Mouse (Mus musculus) intestine, embryonic 16.5 days (tissue): ENCODE results near the gene Nek9. TPM values are rescaled to one million over a fixed set of nuclear protein-coding genes. Genes with fewer than 3 reads are reported as not detected.
A peak's percentile ranks its signal among the peaks of the same experiment; 100 is the strongest.

Source experiments
- ATAC-seq: fragments of 200-750 bp; cut with Nextera tagmentation; 2 replicates; pipeline ENCODE4 v1.8.0; 2017; ENCODE audit warnings: moderate TSS enrichment, moderate library complexity
- H3K27ac ChIP-seq: fragments of 300-500 bp; sonication (generic); 2 replicates; pipeline ENCODE4 v1.5.1; 2014; ENCODE audit warnings: mild to moderate bottlenecking, low read length
- H3K27me3 ChIP-seq: fragments of 300-500 bp; sonication (generic); replicated peaks from 2 replicates; pipeline ENCODE4 v1.6.1; 2014; ENCODE audit warnings: low read length, control low read depth, mixed read lengths; ENCODE audit not compliant: control insufficient read depth, insufficient read depth
- H3K36me3 ChIP-seq: fragments of 300-500 bp; sonication (generic); 2 replicates; pipeline ENCODE4 v1.6.1; 2014; ENCODE audit warnings: low read length, control low read depth; ENCODE audit not compliant: control insufficient read depth, insufficient read depth
- H3K4me1 ChIP-seq: fragments of 300-500 bp; sonication (generic); 2 replicates; pipeline ENCODE4 v1.6.1; 2014; ENCODE audit warnings: low read length, control low read depth, mixed read lengths; ENCODE audit not compliant: control insufficient read depth, insufficient read depth
- H3K4me2 ChIP-seq: fragments of 300-500 bp; sonication (generic); 2 replicates; pipeline ENCODE4 v1.6.1; 2014; ENCODE audit warnings: low read depth, low read length, control low read depth
- H3K4me3 ChIP-seq: fragments of 300-500 bp; sonication (generic); 2 replicates; pipeline ENCODE4 v1.5.1; 2014; ENCODE audit warnings: mild to moderate bottlenecking, low read length
- H3K9ac ChIP-seq: fragments of 300-500 bp; sonication (generic); 2 replicates; pipeline ENCODE4 v1.6.1; 2014; ENCODE audit warnings: low read depth, low read length
- H3K9me3 ChIP-seq: fragments of 300-500 bp; sonication (generic); 2 replicates; pipeline ENCODE4 v1.6.1; 2016; ENCODE audit warnings: low read length, control low read depth; ENCODE audit not compliant: control insufficient read depth
- WGBS: fragments of 180-500 bp; shearing (Covaris S2); extraction: QIAGEN DNeasy Blood & Tissue Kit; methylation state at CpG from one replicate; pipeline ENCODE4 v1.1.7; 2014; 5-methylcytosine and 5-hydroxymethylcytosine counted together
- polyA plus RNA-seq: library from polyadenylated mRNA; unstranded; fragments of >200 nt; fragmentation: Nextera tagmentation; extraction: Ambion mirVana; gene quantifications from 2 replicates; pipeline ENCODE4 v1.2.1, GENCODE M21; 2015

Gene Nek9
- polyA plus RNA-seq, 1 experiment from 2014 or later, result 13.2 TPM

GRCm38 (mm10) chr12:85373591-85374560 is 34.7 kb upstream of the Nek9 start:
- peak overlapping the region; percentile 61 for H3K4me2 ChIP-seq
- no peaks in the 10 kb centered on the region for H3K36me3 ChIP-seq
- H3K4me1 ChIP-seq, result peaks cover 16% of the 10 kb centered on the region
- peak overlapping the region; percentile 91 for H3K9ac ChIP-seq
- ATAC-seq, result peak; percentile 91
- 2% methylated on average over 51 of the region's 53 CpGs for WGBS
- H3K9me3 ChIP-seq, result no peaks in the 10 kb centered on the region
- no peaks in the 10 kb centered on the region for H3K27me3 ChIP-seq
- H3K27ac ChIP-seq, result peak overlapping the region; percentile 83
- peak overlapping the region; percentile 74 for H3K4me3 ChIP-seq

DNA sequence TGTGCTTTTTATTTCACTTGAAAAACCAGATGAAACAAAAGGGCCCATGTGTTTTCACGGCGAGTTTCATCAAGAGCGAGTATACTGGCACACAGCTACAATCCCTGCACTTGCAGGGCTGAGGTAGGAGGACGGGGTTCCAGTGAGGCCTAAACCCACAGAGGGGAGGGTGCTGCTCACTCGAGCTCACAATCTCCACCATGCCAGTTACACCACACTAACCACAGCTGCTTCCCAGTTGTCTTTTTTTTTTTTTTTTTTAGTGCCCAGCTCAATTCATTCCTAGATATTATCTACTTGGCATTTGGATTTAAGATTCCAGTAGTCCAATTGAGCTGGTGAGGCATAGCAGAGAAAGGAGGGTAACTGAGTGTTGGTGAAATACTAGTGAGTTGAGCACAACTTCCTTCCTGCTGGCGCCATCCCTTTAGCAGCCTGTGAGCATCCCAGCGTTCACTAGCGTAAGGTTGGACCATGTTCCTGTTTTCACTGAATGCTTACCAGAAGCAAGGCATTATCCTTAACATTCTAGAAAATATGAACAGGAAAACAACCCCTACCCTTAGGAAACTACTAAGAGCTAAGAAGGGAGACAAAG is 33.0 kb upstream of the Nek9 start:
- ATAC-seq, result no peak
- H3K9ac ChIP-seq, result no peak overlapping the region
- no peak overlapping the region; the same call in 1 of the 2 replicates for H3K4me2 ChIP-seq
- H3K9me3 ChIP-seq, result no peaks in the 10 kb centered on the region
- H3K36me3 ChIP-seq, result no peaks in the 10 kb centered on the region
- peaks cover 21% of the 10 kb centered on the region for H3K4me1 ChIP-seq
- no peaks in the 10 kb centered on the region for H3K27me3 ChIP-seq
- H3K4me3 ChIP-seq, result no peak overlapping the region
- no peak overlapping the region; the same call in 1 of the 2 replicates for H3K27ac ChIP-seq
- 68% methylated on average over 8 of the region's 8 CpGs for WGBS

- 73% methylated on average over 6 of the region's 6 CpGs for WGBS
- no peaks in the 10 kb centered on the region for H3K9me3 ChIP-seq
- H3K4me3 ChIP-seq, result no peak overlapping the region
- H3K4me1 ChIP-seq, result peaks cover 21% of the 10 kb centered on the region
- no peaks in the 10 kb centered on the region for H3K36me3 ChIP-seq
- no peak for ATAC-seq
- no peaks in the 10 kb centered on the region for H3K27me3 ChIP-seq
- no peak overlapping the region for H3K27ac ChIP-seq
- H3K4me2 ChIP-seq, result no peak overlapping the region
- no peak overlapping the region for H3K9ac ChIP-seq
These were observed 29.4 kb upstream of the Nek9 start for GRCm38 (mm10) chr12:85368441-85369063.

GRCm38 (mm10) chr12:85366271-85366670 is 27.1 kb upstream of the Nek9 start:
- Histone ChIP-seq H3K4me1 (peaks cover 22% of the 10 kb centered on the region), H3K36me3 (no peaks in the 10 kb centered on the region), H3K4me2 (no peak overlapping the region), H3K9me3 (no peaks in the 10 kb centered on the region), H3K9ac (no peak overlapping the region), H3K27ac (no peak overlapping the region; the same call in 1 of the 2 replicates), H3K4me3 (no peak overlapping the region), H3K27me3 (no peaks in the 10 kb centered on the region)
- 0 out of 2 replicates have a peak, but pooled peaks have one; percentile 36 for ATAC-seq
- 69% methylated on average over 3 of the region's 3 CpGs for WGBS

DNA sequence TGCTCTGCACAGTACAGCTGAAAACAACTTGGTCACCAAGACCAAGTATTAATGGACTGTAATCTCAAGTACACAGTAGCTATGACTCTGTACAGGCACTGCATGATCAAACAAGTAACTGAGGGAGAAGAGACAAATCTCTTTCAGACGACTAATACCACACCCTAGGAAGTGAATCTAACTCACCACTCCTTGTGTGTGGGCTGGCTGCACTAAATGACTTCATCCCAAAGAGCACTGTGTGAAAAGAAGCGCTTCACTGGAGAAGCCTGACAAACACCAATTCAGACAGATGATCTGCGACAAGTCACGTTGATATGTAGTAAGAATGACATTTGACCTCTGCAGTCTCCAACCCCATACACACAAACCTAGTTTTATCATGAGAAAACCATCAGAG is 23.3 kb upstream of the Nek9 start:
- Histone ChIP-seq H3K4me1 (peaks cover 14% of the 10 kb centered on the region), H3K27ac (peak overlapping the region; percentile 63; the same call in 1 of the 2 replicates), H3K9ac (no peak overlapping the region), H3K9me3 (no peaks in the 10 kb centered on the region), H3K27me3 (no peaks in the 10 kb centered on the region), H3K4me2 (no peak overlapping the region), H3K4me3 (no peak overlapping the region), H3K36me3 (no peaks in the 10 kb centered on the region)
- ATAC-seq, result no peak
- 63% methylated on average over 4 of the region's 4 CpGs for WGBS

- H3K9me3 ChIP-seq, result no peaks in the 10 kb centered on the region
- H3K4me3 ChIP-seq, result no peak overlapping the region
- H3K9ac ChIP-seq, result no peak overlapping the region
- peak overlapping the region; percentile 63 for H3K27ac ChIP-seq
- H3K4me2 ChIP-seq, result no peak overlapping the region
- peaks cover 11% of the 10 kb centered on the region for H3K4me1 ChIP-seq
- H3K27me3 ChIP-seq, result no peaks in the 10 kb centered on the region
- H3K36me3 ChIP-seq, result no peaks in the 10 kb centered on the region
- ATAC-seq, result peak; percentile 75
These were observed 22.4 kb upstream of the Nek9 start for GRCm38 (mm10) chr12:85361580-85361979.

DNA sequence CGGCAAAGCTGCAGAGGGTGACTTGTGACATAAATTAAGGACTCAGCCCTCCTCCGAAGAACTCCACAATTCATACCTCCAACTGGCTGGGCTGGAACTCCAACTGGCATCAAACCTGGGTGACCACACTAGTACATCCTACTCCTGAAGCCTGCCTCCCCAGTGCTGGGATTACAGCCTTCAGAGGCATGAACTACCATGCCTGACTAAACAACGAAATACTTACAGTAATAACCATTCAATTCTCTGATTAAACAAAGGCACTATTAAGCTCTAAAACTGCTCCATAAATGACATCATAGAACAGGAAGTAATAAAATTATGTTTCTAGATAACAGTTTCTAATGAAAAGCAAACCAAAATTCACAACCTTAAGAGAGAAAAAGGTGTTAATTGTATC is 22.0 kb upstream of the Nek9 start:
- H3K4me2 ChIP-seq, result no peak overlapping the region
- 69% methylated on average over 3 of the region's 3 CpGs for WGBS
- H3K27ac ChIP-seq, result no peak overlapping the region
- peak; percentile 68 for ATAC-seq
- no peaks in the 10 kb centered on the region for H3K9me3 ChIP-seq
- peaks cover 11% of the 10 kb centered on the region for H3K4me1 ChIP-seq
- no peaks in the 10 kb centered on the region for H3K27me3 ChIP-seq
- H3K9ac ChIP-seq, result no peak overlapping the region
- no peaks in the 10 kb centered on the region for H3K36me3 ChIP-seq
- H3K4me3 ChIP-seq, result no peak overlapping the region

GRCm38 (mm10) chr12:85354061-85354460 is 14.9 kb upstream of the Nek9 start:
- 75% methylated on average over 3 of the region's 3 CpGs for WGBS
- no peak for ATAC-seq
- Histone ChIP-seq H3K4me1 (no peaks in the 10 kb centered on the region), H3K27ac (no peak overlapping the region), H3K9ac (no peak overlapping the region), H3K4me3 (no peak overlapping the region), H3K36me3 (peaks cover 7% of the 10 kb centered on the region; the same call in 1 of the 2 replicates), H3K27me3 (no peaks in the 10 kb centered on the region), H3K9me3 (no peaks in the 10 kb centered on the region), H3K4me2 (no peak overlapping the region)
